Mouse (Mus musculus): ENCODE data around the gene Nmnat2. TPM values are rescaled to one million over a fixed set of nuclear protein-coding genes. Genes with fewer than 3 reads are reported as not detected.

The Nmnat2 gene
- total and polyA plus RNA-seq, 2 experiments = 0.18 to 0.23 TPM

DNA sequence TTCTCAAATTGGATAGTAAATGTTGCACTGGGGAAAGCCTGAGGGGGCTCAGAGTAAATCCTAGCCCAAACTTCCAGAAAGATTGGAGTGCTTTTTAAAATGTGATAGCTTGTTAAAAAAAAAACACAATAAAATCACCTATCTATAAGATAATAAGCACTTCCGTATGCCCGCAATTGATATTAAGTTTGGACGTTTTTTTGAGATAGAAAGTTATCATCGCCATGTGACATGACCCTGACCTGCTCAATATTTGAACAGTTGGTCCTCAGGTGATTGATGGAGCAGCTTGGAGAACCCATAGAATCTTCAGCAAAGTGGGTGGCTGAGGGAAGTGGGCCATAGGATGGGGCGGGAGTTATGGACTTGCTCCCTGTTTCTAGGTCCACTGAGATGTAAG lies 52.5 kb downstream of the Nmnat2 start:
- Histone ChIP-seq H3K27ac (replicated peaks; ENCODE audit: insufficient read depth, low read depth, low read length) (no peak overlapping the region), H3K9ac (ENCODE audit: low read depth, low read length) (no peak overlapping the region), H3K4me1 (ENCODE audit: control insufficient read depth, insufficient read depth, low read length) (no peaks in the 10 kb centered on the region), H3K36me3 (ENCODE audit: control insufficient read depth, insufficient read depth, low read length) (no peaks in the 10 kb centered on the region), H3K4me3 (ENCODE audit: insufficient read depth, low read depth, low read length) (no peak overlapping the region), H3K27me3 (ENCODE audit: control insufficient read depth, insufficient read depth, low read length) (no peaks in the 10 kb centered on the region), H3K79me2 (ENCODE audit: control insufficient read depth, insufficient read depth, low read length) (no peaks in the 10 kb centered on the region)
- WGBS = 77% methylated on average over 5 of the region's 5 CpGs
- TF ChIP-seq CTCF (IDR thresholded peaks at IDR 0.05; ENCODE audit: low read depth, low read length) (no peak), POLR2A (IDR thresholded peaks at IDR 0.05; ENCODE audit: extremely low read depth, insufficient read depth, low read length) (no peak)
- DNase-seq (ENCODE audit: extremely low read depth, low read depth, low spot score) = no peak

DNA sequence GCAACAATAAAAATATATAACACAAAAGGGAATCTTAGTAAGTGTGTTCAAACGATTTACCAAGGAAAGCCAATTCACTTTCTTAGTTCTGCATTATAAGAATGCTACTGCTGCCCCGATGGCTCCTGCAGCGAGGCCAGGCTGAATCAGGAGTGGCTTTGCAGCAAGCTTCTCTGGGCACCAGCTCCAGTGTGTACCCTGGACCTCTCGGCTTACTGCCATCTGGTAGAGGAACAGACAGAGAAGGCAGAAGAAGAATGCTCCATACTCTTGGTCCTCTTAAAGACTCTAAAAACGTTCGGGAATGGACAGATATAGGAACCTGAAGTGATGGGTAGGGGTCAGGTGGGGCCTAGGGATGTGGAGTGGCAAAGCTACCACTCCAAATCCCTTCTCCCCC lies 53.0 kb downstream of the Nmnat2 start:
- TF ChIP-seq CTCF (IDR thresholded peaks at IDR 0.05; ENCODE audit: low read depth, low read length) (no peak), POLR2A (IDR thresholded peaks at IDR 0.05; ENCODE audit: extremely low read depth, insufficient read depth, low read length) (no peak)

DNA sequence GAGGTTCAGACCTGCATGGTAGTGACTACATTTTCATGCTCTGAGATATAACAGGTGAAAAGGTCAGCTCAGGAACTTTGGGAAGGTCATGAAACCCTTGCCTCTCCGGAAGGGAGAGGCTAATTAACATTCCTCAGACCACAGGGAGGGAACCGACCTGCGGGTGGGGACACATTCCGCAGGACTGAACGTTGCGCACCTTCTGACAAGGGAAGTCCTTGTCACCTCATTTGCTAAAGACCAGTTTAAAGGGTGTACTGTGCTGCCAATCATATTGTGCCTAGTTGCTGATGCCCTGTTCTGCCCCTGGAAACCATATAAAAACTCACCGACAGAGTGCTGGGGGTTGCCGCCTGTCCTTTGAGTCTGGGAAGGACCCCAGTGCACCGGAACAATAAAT lies 54.5 kb downstream of the Nmnat2 start:
- H3K4me3 ChIP-seq (ENCODE audit: insufficient read depth, low read depth, low read length) = no peak overlapping the region
- no peaks in the 10 kb centered on the region for H3K27me3 ChIP-seq (ENCODE audit: control insufficient read depth, insufficient read depth, low read length)
- WGBS = 75% methylated on average over 9 of the region's 9 CpGs
- no peaks in the 10 kb centered on the region for H3K79me2 ChIP-seq (ENCODE audit: control insufficient read depth, insufficient read depth, low read length)
- H3K9ac ChIP-seq (ENCODE audit: low read depth, low read length) = no peak overlapping the region
- no peak overlapping the region for H3K27ac ChIP-seq (replicated peaks; ENCODE audit: insufficient read depth, low read depth, low read length)
- no peaks in the 10 kb centered on the region for H3K36me3 ChIP-seq (ENCODE audit: control insufficient read depth, insufficient read depth, low read length)
- TF ChIP-seq CTCF (IDR thresholded peaks at IDR 0.05; ENCODE audit: low read depth, low read length) (no peak), POLR2A (IDR thresholded peaks at IDR 0.05; ENCODE audit: extremely low read depth, insufficient read depth, low read length) (no peak)
- no peak for DNase-seq (ENCODE audit: extremely low read depth, low read depth, low spot score)
- H3K4me1 ChIP-seq (ENCODE audit: control insufficient read depth, insufficient read depth, low read length) = no peaks in the 10 kb centered on the region

More for the DNA sequence above, 53.0 kb downstream of the Nmnat2 start:
- H3K79me2 ChIP-seq (ENCODE audit: control insufficient read depth, insufficient read depth, low read length) = no peaks in the 10 kb centered on the region
- H3K27me3 ChIP-seq (ENCODE audit: control insufficient read depth, insufficient read depth, low read length) = no peaks in the 10 kb centered on the region
- no peak overlapping the region for H3K27ac ChIP-seq (replicated peaks; ENCODE audit: insufficient read depth, low read depth, low read length)
- DNase-seq (ENCODE audit: extremely low read depth, low read depth, low spot score) = no peak
- WGBS = 90% methylated on average over 6 of the region's 6 CpGs
- H3K9ac ChIP-seq (ENCODE audit: low read depth, low read length) = no peak overlapping the region
- H3K4me3 ChIP-seq (ENCODE audit: insufficient read depth, low read depth, low read length) = no peak overlapping the region
- no peaks in the 10 kb centered on the region for H3K4me1 ChIP-seq (ENCODE audit: control insufficient read depth, insufficient read depth, low read length)
- H3K36me3 ChIP-seq (ENCODE audit: control insufficient read depth, insufficient read depth, low read length) = no peaks in the 10 kb centered on the region

DNA sequence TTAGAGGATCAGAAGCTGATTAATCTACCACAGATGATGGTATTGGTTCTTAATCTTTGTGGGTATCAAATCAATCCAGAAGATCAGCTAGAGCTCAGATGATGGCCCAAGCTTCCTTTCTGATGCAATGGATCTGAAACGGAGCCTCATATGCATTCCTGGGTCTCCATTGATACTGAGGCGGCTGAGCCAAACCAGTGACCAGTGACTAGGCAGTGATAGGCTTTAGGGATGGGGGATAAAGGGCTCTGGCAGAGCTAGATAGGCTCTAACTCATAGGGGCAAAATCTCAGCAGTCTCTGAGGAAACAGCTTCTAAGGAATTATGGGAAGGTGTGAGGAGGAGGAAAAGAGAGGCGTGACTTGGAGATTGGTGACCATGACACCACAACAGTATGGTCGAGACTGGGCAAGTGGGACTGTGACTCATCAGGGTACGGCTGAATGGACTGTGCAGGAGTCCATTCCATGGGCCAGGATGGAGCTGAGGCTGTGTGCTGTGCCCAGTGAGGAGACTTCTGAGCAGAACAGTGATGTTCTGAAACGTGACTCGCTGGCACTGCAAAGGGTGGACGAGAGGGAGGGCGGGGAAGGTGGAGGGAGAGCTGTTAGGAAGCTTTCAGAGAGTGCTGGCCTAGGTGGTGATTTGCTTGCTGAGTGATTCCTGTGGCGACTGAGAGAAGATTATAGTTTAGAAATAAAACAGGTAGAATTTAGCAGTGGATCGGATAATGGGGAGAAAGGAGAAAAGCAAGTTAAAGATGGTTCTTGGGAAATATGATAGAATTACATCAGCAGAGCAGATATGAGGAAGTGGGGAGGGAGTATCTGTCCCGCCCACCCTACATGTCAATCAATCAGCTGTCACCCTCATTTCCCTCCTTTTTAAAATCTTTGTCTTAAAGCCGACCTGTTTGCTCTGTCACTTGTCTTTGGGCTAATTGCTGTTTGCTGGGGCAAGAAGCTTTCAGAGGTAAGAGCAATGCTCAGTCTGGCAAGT lies 55.9 kb downstream of the Nmnat2 start:
- Histone ChIP-seq H3K36me3 (ENCODE audit: control insufficient read depth, insufficient read depth, low read length) (no peaks in the 10 kb centered on the region), H3K4me3 (ENCODE audit: insufficient read depth, low read depth, low read length) (no peak overlapping the region), H3K4me1 (ENCODE audit: control insufficient read depth, insufficient read depth, low read length) (no peaks in the 10 kb centered on the region), H3K27ac (replicated peaks; ENCODE audit: insufficient read depth, low read depth, low read length) (no peak overlapping the region), H3K27me3 (ENCODE audit: control insufficient read depth, insufficient read depth, low read length) (no peaks in the 10 kb centered on the region), H3K9ac (ENCODE audit: low read depth, low read length) (no peak overlapping the region), H3K79me2 (ENCODE audit: control insufficient read depth, insufficient read depth, low read length) (no peaks in the 10 kb centered on the region)
- TF ChIP-seq POLR2A (IDR thresholded peaks at IDR 0.05; ENCODE audit: extremely low read depth, insufficient read depth, low read length) (no peak), CTCF (IDR thresholded peaks at IDR 0.05; ENCODE audit: low read depth, low read length) (no peak)
- DNase-seq (ENCODE audit: extremely low read depth, low read depth, low spot score) = no peak
- WGBS = 69% methylated on average over 13 of the region's 13 CpGs

DNA sequence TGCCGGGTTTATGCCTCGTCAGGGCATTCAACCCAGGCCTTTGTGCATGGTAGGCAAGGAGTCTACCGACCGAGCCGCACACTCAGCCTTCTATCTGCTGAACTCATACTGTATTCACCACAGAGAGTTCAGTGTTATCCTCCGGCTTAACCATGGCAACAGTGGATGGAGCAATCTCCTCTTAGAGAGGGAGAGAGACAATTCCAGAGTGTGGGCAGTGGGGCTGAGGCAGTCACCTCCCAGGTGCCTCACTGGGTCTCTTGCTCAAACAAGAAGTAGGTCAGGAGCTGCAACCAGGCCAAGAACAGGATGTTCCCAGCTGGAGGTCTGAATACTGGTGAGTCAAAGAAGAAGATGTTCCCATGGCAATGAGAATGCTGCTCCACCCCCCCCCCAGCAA lies 56.8 kb downstream of the Nmnat2 start:
- 92% methylated on average over 6 of the region's 6 CpGs for WGBS

More for the DNA sequence above, 56.8 kb downstream of the Nmnat2 start:
- Histone ChIP-seq H3K36me3 (ENCODE audit: control insufficient read depth, insufficient read depth, low read length) (no peaks in the 10 kb centered on the region), H3K27ac (replicated peaks; ENCODE audit: insufficient read depth, low read depth, low read length) (no peak overlapping the region), H3K4me1 (ENCODE audit: control insufficient read depth, insufficient read depth, low read length) (no peaks in the 10 kb centered on the region), H3K4me3 (ENCODE audit: insufficient read depth, low read depth, low read length) (no peak overlapping the region), H3K9ac (ENCODE audit: low read depth, low read length) (no peak overlapping the region), H3K27me3 (ENCODE audit: control insufficient read depth, insufficient read depth, low read length) (no peaks in the 10 kb centered on the region), H3K79me2 (ENCODE audit: control insufficient read depth, insufficient read depth, low read length) (no peaks in the 10 kb centered on the region)
- TF ChIP-seq CTCF (IDR thresholded peaks at IDR 0.05; ENCODE audit: low read depth, low read length) = no peak
- no peak for TF ChIP-seq POLR2A (IDR thresholded peaks at IDR 0.05; ENCODE audit: extremely low read depth, insufficient read depth, low read length)
- DNase-seq (ENCODE audit: extremely low read depth, low read depth, low spot score) = no peak

Data from liver, adult 2 months (tissue).